Mouse (Mus musculus) CH12.LX (cell line): ENCODE measurements around the gene Clec2d. TPM values are rescaled to one million over a fixed set of nuclear protein-coding genes. Genes with fewer than 3 reads are reported as not detected.

Experiments used
- DNase-seq: peaks from one replicate; pipeline ENCODE4 v3.0.0-alpha.2; 2013; ENCODE audit errors: extremely low read depth
- H3K27ac ChIP-seq: 2 replicates; pipeline ENCODE4 v1.5.1; 2012; ENCODE audit warnings: low read depth, mild to moderate bottlenecking, control low read depth, moderate library complexity; ENCODE audit not compliant: insufficient read depth
- H3K27me3 ChIP-seq: replicated peaks from 2 replicates; pipeline ENCODE3; 2012; ENCODE audit warnings: inconsistent platforms
- H3K36me3 ChIP-seq, 2 experiments: replicated peaks in 1 of 2; 2 replicates each; pipeline versions ENCODE3 to v1.6.1; 2012; ENCODE audit warnings: inconsistent platforms in 1 of 2, low read length in 1 of 2, mild to moderate bottlenecking in 1 of 2, mixed read lengths in 1 of 2, moderate library complexity in 1 of 2; ENCODE audit not compliant: control insufficient read depth in 1 of 2, insufficient read depth in 1 of 2
- H3K4me1 ChIP-seq, 2 experiments: 2 replicates each; pipeline ENCODE4 v1.6.1; 2012; ENCODE audit warnings: inconsistent platforms in 1 of 2, moderate library complexity in 1 of 2; ENCODE audit not compliant: insufficient read depth in 2 of 2, control insufficient read depth in 1 of 2
- H3K4me2 ChIP-seq: 2 replicates; pipeline ENCODE4 v1.6.1; 2012; ENCODE audit warnings: low read depth, mild to moderate bottlenecking, control low read depth; ENCODE audit not compliant: poor library complexity, insufficient read depth, severe bottlenecking
- H3K4me3 ChIP-seq, 3 experiments: fragments of 150-350 bp in 1 of 3; sonication (generic) in 1 of 3; replicated peaks in 1 of 3; 2 replicates each; pipeline versions ENCODE3 to v1.5.1; 2011 to 2012; ENCODE audit warnings: low read depth in 2 of 3, low read length in 2 of 3, mild to moderate bottlenecking in 2 of 3, moderate library complexity in 2 of 3, control low read depth in 1 of 3, improper control_type of control experiment in 1 of 3, inconsistent platforms in 1 of 3, mixed read lengths in 1 of 3; ENCODE audit not compliant: poor library complexity in 1 of 3
- H3K79me2 ChIP-seq: replicated peaks from 2 replicates; pipeline ENCODE4 v1.6.1; 2012; ENCODE audit warnings: mild to moderate bottlenecking, moderate library complexity; ENCODE audit not compliant: control insufficient read depth, poor library complexity, insufficient read depth, severe bottlenecking; ENCODE audit errors: extremely low read depth
- H3K9ac ChIP-seq: 2 replicates; pipeline ENCODE4 v1.6.1; 2012; ENCODE audit warnings: low read depth, mild to moderate bottlenecking, control low read depth, moderate library complexity; ENCODE audit not compliant: insufficient read depth
- H3K9me3 ChIP-seq: replicated peaks from 2 replicates; pipeline ENCODE3; 2012; ENCODE audit warnings: low read length, inconsistent platforms, mixed read lengths
- BHLHE40 ChIP-seq: IDR thresholded peaks from 2 replicates; pipeline ENCODE4 v1.6.1; 2011; ENCODE audit warnings: mild to moderate bottlenecking, low read depth, low read length, improper control_type of control experiment
- CTCF ChIP-seq, 2 experiments: IDR thresholded peaks in 1 of 2; conservative IDR thresholded peaks in 1 of 2; 2 replicates each; pipeline ENCODE4 v1.5.1; 2011 to 2012; ENCODE audit warnings: low read depth in 2 of 2, low read length in 2 of 2, improper control_type of control experiment in 1 of 2, inconsistent platforms in 1 of 2, mild to moderate bottlenecking in 1 of 2, moderate library complexity in 1 of 2
- HCFC1 ChIP-seq: IDR thresholded peaks from 2 replicates; pipeline ENCODE4 v1.6.1; 2012; ENCODE audit warnings: low read depth, mild to moderate bottlenecking, inconsistent platforms, low read length, improper control_type of control experiment
- IRF4 ChIP-seq: IDR thresholded peaks from 2 replicates; pipeline ENCODE4 v1.6.1; 2014; ENCODE audit warnings: low read depth, mild to moderate bottlenecking, inconsistent platforms, low read length, improper control_type of control experiment
- JUN ChIP-seq: IDR thresholded peaks from 2 replicates; pipeline ENCODE4 v1.6.1; 2011; ENCODE audit warnings: low read depth, mild to moderate bottlenecking, low read length, improper control_type of control experiment, moderate library complexity; ENCODE audit not compliant: insufficient read depth
- JUND ChIP-seq: conservative IDR thresholded peaks from 2 replicates; pipeline ENCODE4 v1.6.1; 2011; ENCODE audit warnings: low read depth, low read length, improper control_type of control experiment
- KAT2A ChIP-seq: IDR thresholded peaks from 2 replicates; pipeline ENCODE4 v1.6.1; 2012; ENCODE audit warnings: low read length, improper control_type of control experiment, inconsistent platforms; ENCODE audit not compliant: insufficient replicate concordance
- MAFK ChIP-seq: IDR thresholded peaks from 2 replicates; pipeline ENCODE4 v1.6.1; 2011; ENCODE audit warnings: low read length, improper control_type of control experiment; ENCODE audit not compliant: insufficient replicate concordance
- MXI1 ChIP-seq: IDR thresholded peaks from 2 replicates; pipeline ENCODE4 v1.6.1; 2011; ENCODE audit warnings: mild to moderate bottlenecking, low read depth, low read length, improper control_type of control experiment
- MYC ChIP-seq: IDR thresholded peaks from 2 replicates; pipeline ENCODE4 v1.6.1; 2011; ENCODE audit warnings: low read depth, mild to moderate bottlenecking, improper control_type of control experiment, low read length
- NELFE ChIP-seq: IDR thresholded peaks from 2 replicates; pipeline ENCODE4 v1.6.1; 2011; ENCODE audit warnings: low read depth, low read length, improper control_type of control experiment
- POLR2A ChIP-seq: IDR thresholded peaks from 2 replicates; pipeline ENCODE4 v1.6.1; 2011; ENCODE audit warnings: low read depth, mild to moderate bottlenecking, improper control_type of control experiment, low read length
- RAD21 ChIP-seq: IDR thresholded peaks from 2 replicates; pipeline ENCODE4 v1.6.1; 2011; ENCODE audit warnings: low read depth, mild to moderate bottlenecking, low read length, improper control_type of control experiment, moderate library complexity
- RCOR1 ChIP-seq: conservative IDR thresholded peaks from 2 replicates; pipeline ENCODE4 v1.6.1; 2012; ENCODE audit warnings: low read depth, mild to moderate bottlenecking, inconsistent platforms, low read length, improper control_type of control experiment
- SIN3A ChIP-seq: IDR thresholded peaks from 2 replicates; pipeline ENCODE4 v1.6.1; 2012; ENCODE audit warnings: low read length, improper control_type of control experiment, inconsistent platforms
- SMC3 ChIP-seq: IDR thresholded peaks from 2 replicates; pipeline ENCODE4 v1.6.1; 2011; ENCODE audit warnings: low read depth, low read length, improper control_type of control experiment
- USF2 ChIP-seq: conservative IDR thresholded peaks from 2 replicates; pipeline ENCODE4 v1.6.1; 2011; ENCODE audit warnings: low read depth, low read length, improper control_type of control experiment
- ZC3H11A ChIP-seq: IDR thresholded peaks from 2 replicates; pipeline ENCODE4 v1.6.1; 2012; ENCODE audit warnings: low read depth, mild to moderate bottlenecking, inconsistent platforms, low read length, improper control_type of control experiment
- ZKSCAN1 ChIP-seq: IDR thresholded peaks from 2 replicates; pipeline ENCODE4 v1.6.1; 2012; ENCODE audit warnings: low read depth, inconsistent platforms, low read length, improper control_type of control experiment, borderline replicate concordance
- ZNF384 ChIP-seq: IDR thresholded peaks from 2 replicates; pipeline ENCODE4 v1.6.1; 2012; ENCODE audit warnings: low read depth, low read length, improper control_type of control experiment, inconsistent platforms
- dilution Hi-C: fragments of 300-500 bp; cut with MboI; formaldehyde crosslinking; loops from 2 replicates; pipeline ENCODE4 v1.14.3; 2020; ENCODE audit warnings: low sequenced_read_pairs; ENCODE audit not compliant: extremely low pct_unique_long_range_greater_than_20kb, extremely low pct_ligation_motif_present
- in situ Hi-C: fragments of 300-500 bp; cut with MboI; formaldehyde crosslinking; loops from 3 replicates; pipeline ENCODE4 v1.14.3; 2019; ENCODE audit warnings: low sequenced_read_pairs, low pct_ligation_motif_present, low pct_unique_long_range_greater_than_20kb, mixed read lengths
- polyA plus RNA-seq: library from polyadenylated mRNA; unstranded; fragments of >175 nt; gene quantifications from 2 replicates; pipeline ENCODE4 v1.2.1, GENCODE M21; 2012; ENCODE audit warnings: low read depth; ENCODE audit not compliant: insufficient read length
- total RNA-seq, 2 experiments: library from RNA; depleted of rRNA; stranded (reverse); fragments of 300-350 nt in 1 of 2; fragments of >200 nt in 1 of 2; gene quantifications; 2 replicates each; pipeline ENCODE4 v1.2.3; 2012 to 2014

Clec2d gene
- total and polyA plus RNA-seq, 3 experiments: 5.1 to 50.7 (median 25.9) TPM

DNA sequence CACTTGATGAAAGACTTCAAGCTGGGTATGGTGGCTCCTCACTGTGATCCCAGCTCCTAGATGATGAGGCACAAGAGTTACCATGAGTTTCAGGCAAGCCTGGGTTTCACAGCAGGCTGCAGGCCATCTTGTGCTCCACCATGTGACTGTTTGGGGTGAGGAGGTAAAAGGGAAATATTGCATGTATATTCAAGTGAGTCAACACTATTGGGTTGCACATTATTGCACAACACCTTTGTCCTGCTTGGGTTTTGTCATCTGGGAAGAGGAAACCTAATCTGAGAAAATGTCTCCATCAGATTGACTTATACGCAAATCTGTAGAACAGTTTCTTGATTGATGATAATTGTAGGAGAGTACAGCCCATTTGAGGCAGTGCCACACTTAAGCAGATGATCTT is 8.7 kb upstream of the Clec2d start:
- Histone ChIP-seq H3K27ac (no peak overlapping the region), H3K4me2 (no peak overlapping the region), H3K9me3 (no peaks in the 10 kb centered on the region), H3K79me2 (no peaks in the 10 kb centered on the region), H3K4me3 (no peak overlapping the region), H3K36me3 (no peaks in the 10 kb centered on the region), H3K9ac (no peak overlapping the region), H3K27me3 (no peaks in the 10 kb centered on the region), H3K4me1 (peaks cover 0 to 29% of the 10 kb centered on the region in 2 experiments; a peak in 2 of 4 replicates)
- in situ Hi-C loops: no loop called here
- no peak for DNase-seq
- TF ChIP-seq HCFC1: no peak
- no peak for TF ChIP-seq ZKSCAN1
- TF ChIP-seq MAFK: no peak
- no peak for TF ChIP-seq NELFE
- no peak for TF ChIP-seq KAT2A
- dilution Hi-C loops: no loop called here

- Histone ChIP-seq H3K4me3 (no peak overlapping the region), H3K9ac (no peak overlapping the region), H3K9me3 (no peaks in the 10 kb centered on the region), H3K36me3 (no peaks in the 10 kb centered on the region), H3K27ac (no peak overlapping the region), H3K4me1 (peaks cover 0 to 33% of the 10 kb centered on the region in 2 experiments; a peak in 2 of 4 replicates), H3K4me2 (peak overlapping the region; percentile 22; the same call in 1 of the 2 replicates), H3K79me2 (peaks cover 2% of the 10 kb centered on the region; the same call in 1 of the 2 replicates), H3K27me3 (no peaks in the 10 kb centered on the region)
- in situ Hi-C loops: no loop called here
- no peak for DNase-seq
- dilution Hi-C loops: no loop called here
- TF ChIP-seq MXI1 (no peak), BHLHE40 (no peak), CTCF (conservative IDR thresholded peaks at IDR 0.05 in 1 of 2, IDR thresholded peaks at IDR 0.05 in 1 of 2; ENCODE audit: low read depth in 2 of 2, low read length in 2 of 2) (no peak), RAD21 (no peak), MYC (no peak), SMC3 (no peak), HCFC1 (no peak), ZNF384 (no peak), USF2 (no peak), JUN (no peak), SIN3A (no peak), POLR2A (no peak), RCOR1 (no peak), KAT2A (no peak), IRF4 (no peak), ZC3H11A (no peak), JUND (no peak)
Observed at GRCm38 (mm10) chr6:129174836-129175235, 5.6 kb upstream of the Clec2d start.
